Mouse (Mus musculus) macrophage (primary cell): ENCODE measurements around the gene Clic4. TPM values are rescaled to one million over a fixed set of nuclear protein-coding genes. Genes with fewer than 3 reads are reported as not detected.

ENCODE experiments used
- H3K27ac ChIP-seq: fragments of 350-480 bp; formaldehyde crosslinking; 2 replicates; pipeline ENCODE4 v1.9.0; 2021
- H3K36me3 ChIP-seq: fragments of 350-480 bp; formaldehyde crosslinking; 2 replicates; pipeline ENCODE4 v1.9.0; 2021; ENCODE audit errors: inconsistent target
- H3K4me3 ChIP-seq: fragments of 350-480 bp; formaldehyde crosslinking; 2 replicates; pipeline ENCODE4 v1.9.0; 2021; ENCODE audit errors: inconsistent target
- H3K79me2 ChIP-seq: fragments of 350-480 bp; formaldehyde crosslinking; 2 replicates; pipeline ENCODE4 v1.9.0; 2021; ENCODE audit errors: inconsistent target
- WGBS: methylation state at CpG from one replicate; pipeline ENCODE4 v1.1.7; 2026; ENCODE audit warnings: inconsistent platforms; ENCODE audit not compliant: missing documents; 5-methylcytosine and 5-hydroxymethylcytosine counted together
- polyA plus RNA-seq: library from polyadenylated mRNA; stranded (reverse); fragments of 250-400 nt; gene quantifications from 3 replicates; pipeline ENCODE4 v1.2.4, GENCODE M21; 2018; ENCODE audit warnings: inconsistent platforms

Gene Clic4
- polyA plus RNA-seq, 1 experiment from 2014 or later, result 173 TPM

GRCm38 (mm10) chr4:135257881-135258476 is 14.6 kb downstream of the Clic4 start:
- Histone ChIP-seq H3K4me3 (no peak overlapping the region), H3K27ac (no peak overlapping the region), H3K36me3 (peaks cover 7% of the 10 kb centered on the region; the same call in 1 of the 2 replicates), H3K79me2 (peaks cover 98% of the 10 kb centered on the region)
- 92% methylated on average over 9 of the region's 9 CpGs for WGBS

- H3K79me2 ChIP-seq, result peaks cover 98% of the 10 kb centered on the region
- no peak overlapping the region for H3K4me3 ChIP-seq
- H3K27ac ChIP-seq, result peak overlapping the region; percentile 89
- peaks cover 7% of the 10 kb centered on the region; the same call in 1 of the 2 replicates for H3K36me3 ChIP-seq
- WGBS, result 59% methylated on average over 11 of the region's 11 CpGs
Observed at GRCm38 (mm10) chr4:135256536-135257450, 15.8 kb downstream of the Clic4 start.

DNA sequence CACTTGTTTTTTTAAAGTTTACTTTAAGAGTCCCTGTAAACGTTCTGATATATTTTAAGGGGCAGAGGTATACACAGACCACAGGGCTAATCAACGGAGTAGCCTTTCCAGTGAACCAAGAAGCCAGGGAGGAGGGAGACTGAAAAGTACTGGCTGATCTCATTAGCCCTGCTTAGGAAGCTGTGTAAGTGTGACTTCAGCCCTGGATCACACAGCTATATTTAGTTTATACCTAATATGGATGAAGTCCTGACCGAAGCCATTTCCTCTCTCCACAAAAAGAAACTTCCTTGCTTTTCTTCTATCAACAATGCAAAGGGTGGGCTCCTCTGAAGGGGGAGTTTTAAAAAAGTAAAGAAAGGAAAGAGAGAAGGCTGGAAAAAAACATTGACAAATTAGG is 17.8 kb downstream of the Clic4 start:
- peak overlapping the region; percentile 89 for H3K27ac ChIP-seq
- no peak overlapping the region for H3K4me3 ChIP-seq
- peaks cover 100% of the 10 kb centered on the region for H3K79me2 ChIP-seq
- 5% methylated on average over 3 of the region's 3 CpGs for WGBS
- peaks cover 17% of the 10 kb centered on the region for H3K36me3 ChIP-seq

- Histone ChIP-seq H3K79me2 (peaks cover 100% of the 10 kb centered on the region), H3K27ac (peak overlapping the region; percentile 89), H3K4me3 (no peak overlapping the region), H3K36me3 (peaks cover 21% of the 10 kb centered on the region)
- 49% methylated on average over 4 of the region's 4 CpGs for WGBS
Observed at GRCm38 (mm10) chr4:135254321-135254720, 18.3 kb downstream of the Clic4 start.

DNA sequence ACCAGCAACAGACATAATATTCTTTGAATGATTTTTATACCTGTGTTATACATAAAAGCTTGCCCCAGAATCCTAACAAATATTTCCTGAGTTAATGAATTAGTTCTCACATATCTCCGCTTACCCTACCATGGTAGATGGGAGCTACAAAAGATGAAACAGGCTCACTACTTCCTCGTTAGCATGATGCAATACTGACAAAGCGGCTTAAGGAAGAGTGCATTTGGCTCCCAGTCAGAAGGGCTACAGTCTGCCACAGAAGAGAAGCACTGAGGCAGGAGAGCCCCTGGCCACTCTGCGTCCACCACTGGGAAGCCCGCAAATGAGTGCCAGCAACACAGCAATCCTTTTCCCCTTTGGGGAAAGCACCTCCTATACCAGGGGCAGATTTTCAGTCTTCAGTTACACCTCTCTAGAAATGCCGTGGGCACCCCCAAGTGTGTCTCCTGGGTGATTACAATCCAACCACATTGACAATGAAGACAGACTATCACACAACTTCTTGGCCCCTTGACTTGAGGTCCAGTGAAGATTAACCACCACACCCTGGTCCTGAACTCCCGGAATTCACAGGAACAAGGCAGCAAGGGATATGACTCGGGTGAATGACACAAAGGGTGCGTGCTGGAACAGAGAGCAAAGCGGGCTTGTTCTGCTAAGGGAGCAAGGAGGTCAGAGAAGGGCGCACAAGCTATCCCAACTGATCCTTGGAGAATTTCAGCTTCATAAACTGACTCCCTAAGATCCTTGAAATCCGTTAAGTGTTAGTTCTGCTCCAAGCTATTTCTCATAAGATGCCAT is 19.2 kb downstream of the Clic4 start:
- H3K27ac ChIP-seq, result peak overlapping the region; percentile 89
- 91% methylated on average over 12 of the region's 12 CpGs for WGBS
- H3K4me3 ChIP-seq, result no peak overlapping the region
- H3K36me3 ChIP-seq, result peaks cover 22% of the 10 kb centered on the region
- H3K79me2 ChIP-seq, result peaks cover 100% of the 10 kb centered on the region

DNA sequence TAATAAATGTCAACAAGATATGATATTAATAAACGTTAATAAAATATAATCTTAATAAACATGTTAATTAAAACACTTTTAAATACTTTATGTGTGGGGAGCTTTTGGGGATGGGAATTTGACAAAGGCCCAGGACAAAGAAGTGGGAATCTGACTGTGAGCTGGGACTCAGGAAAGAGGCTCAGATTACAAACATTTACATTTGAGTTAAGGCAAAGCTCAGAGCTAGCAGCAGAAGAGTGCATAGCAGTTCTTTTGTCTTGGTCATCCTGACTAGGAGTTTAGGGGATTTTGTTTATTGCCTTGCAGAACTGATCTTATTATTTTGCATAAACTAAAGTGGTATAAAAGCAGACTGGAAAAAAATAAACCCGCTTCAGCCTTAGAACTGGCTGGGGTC is 20.8 kb downstream of the Clic4 start:
- 96% methylated on average over 2 of the region's 2 CpGs for WGBS
- peaks cover 22% of the 10 kb centered on the region for H3K36me3 ChIP-seq
- no peak overlapping the region for H3K27ac ChIP-seq
- H3K79me2 ChIP-seq, result peaks cover 100% of the 10 kb centered on the region
- H3K4me3 ChIP-seq, result no peak overlapping the region

- no peak overlapping the region for H3K27ac ChIP-seq
- peaks cover 100% of the 10 kb centered on the region for H3K79me2 ChIP-seq
- H3K36me3 ChIP-seq, result peaks cover 22% of the 10 kb centered on the region
- H3K4me3 ChIP-seq, result no peak overlapping the region
- whole genome bisulfite sequencing, result 66% methylated on average over 8 of the region's 9 CpGs
Observed at GRCm38 (mm10) chr4:135248250-135249018, 24.2 kb downstream of the Clic4 start.

- H3K27ac ChIP-seq, result peak overlapping the region; percentile 22; the same call in 1 of the 2 replicates
- WGBS, result 79% methylated on average over 23 of the region's 23 CpGs
- no peak overlapping the region for H3K4me3 ChIP-seq
- H3K36me3 ChIP-seq, result peaks cover 22% of the 10 kb centered on the region
- H3K79me2 ChIP-seq, result peaks cover 100% of the 10 kb centered on the region
Observed at GRCm38 (mm10) chr4:135246866-135247756, 25.5 kb downstream of the Clic4 start.

GRCm38 (mm10) chr4:135246444-135246843 is 26.2 kb downstream of the Clic4 start:
- Histone ChIP-seq H3K27ac (no peak overlapping the region), H3K36me3 (peaks cover 22% of the 10 kb centered on the region), H3K79me2 (peaks cover 100% of the 10 kb centered on the region), H3K4me3 (no peak overlapping the region)
- 76% methylated on average over 2 of the region's 2 CpGs for WGBS

DNA sequence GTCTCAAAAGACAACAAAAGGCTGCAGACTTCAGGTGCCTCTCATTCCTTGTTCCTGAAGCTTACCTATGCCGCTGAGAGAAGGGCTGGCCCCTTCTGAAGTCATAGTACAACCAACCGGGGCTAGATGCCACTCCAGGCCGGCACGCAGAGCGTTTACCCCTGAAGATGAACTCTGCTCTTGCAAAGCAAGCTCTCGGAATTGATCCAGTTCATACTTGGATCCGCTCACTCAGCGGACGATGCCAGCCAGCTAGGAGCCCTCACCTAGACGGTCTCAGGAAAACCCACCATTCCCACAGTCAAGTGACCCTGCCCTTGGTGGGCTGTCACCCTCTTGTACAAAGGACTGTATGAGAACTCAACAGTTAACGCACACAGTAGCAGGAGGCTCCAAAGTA is 26.8 kb downstream of the Clic4 start:
- Histone ChIP-seq H3K36me3 (peaks cover 16% of the 10 kb centered on the region; the same call in 1 of the 2 replicates), H3K4me3 (no peak overlapping the region), H3K27ac (no peak overlapping the region), H3K79me2 (peaks cover 100% of the 10 kb centered on the region)
- WGBS, result 94% methylated on average over 11 of the region's 11 CpGs

- 95% methylated on average over 3 of the region's 3 CpGs for WGBS
- Histone ChIP-seq H3K27ac (no peak overlapping the region), H3K36me3 (0 out of 2 replicates have a peak, but pooled peaks cover 1% of the 10 kb centered on the region), H3K4me3 (no peak overlapping the region), H3K79me2 (peaks cover 100% of the 10 kb centered on the region)
Observed at GRCm38 (mm10) chr4:135244335-135244734, 28.3 kb downstream of the Clic4 start.

GRCm38 (mm10) chr4:135242913-135243541 is 29.6 kb downstream of the Clic4 start:
- Histone ChIP-seq H3K36me3 (peaks cover 5% of the 10 kb centered on the region; the same call in 1 of the 2 replicates), H3K79me2 (peaks cover 100% of the 10 kb centered on the region), H3K27ac (peak overlapping the region; percentile 52; the same call in 1 of the 2 replicates), H3K4me3 (no peak overlapping the region)
- WGBS, result 90% methylated on average over 7 of the region's 7 CpGs

DNA sequence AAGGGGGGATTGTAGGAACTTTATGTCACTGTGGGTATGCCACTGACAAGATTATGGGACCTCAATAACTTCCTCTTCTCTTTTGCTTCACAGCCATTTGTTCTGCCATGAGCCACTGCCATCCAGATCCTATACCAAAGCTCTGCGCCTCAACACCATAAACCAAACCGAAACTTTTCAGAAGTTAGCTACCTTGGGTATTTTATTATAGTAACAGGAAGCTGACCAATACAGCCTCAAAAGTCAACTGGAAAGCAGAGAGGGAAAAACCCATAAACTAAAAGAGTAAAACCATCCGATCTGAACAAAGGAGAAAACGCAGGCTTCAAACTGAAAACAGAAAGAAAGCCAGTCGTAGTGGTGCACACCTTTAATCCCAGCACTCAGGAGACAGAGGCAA is 30.2 kb downstream of the Clic4 start:
- 79% methylated on average over 4 of the region's 5 CpGs for WGBS
- Histone ChIP-seq H3K4me3 (no peak overlapping the region), H3K27ac (peak overlapping the region; percentile 52), H3K36me3 (peaks cover 9% of the 10 kb centered on the region; the same call in 1 of the 2 replicates), H3K79me2 (peaks cover 100% of the 10 kb centered on the region)
